In genomic region chr8:44024028-44024427, GRCm38 (mm10) we compare ENCODE assay signal across 24 mouse cellular contexts.
DNase-seq lines count a peak whose midpoint lies in the region; ATAC-seq lines count a peak whose summit lies in the region.
"Had no signal": no experiment of that assay in that cellular context is flagged by ENCODE, and none has a peak within 500 bp of the region (broad histone marks: within the 10 kb centered on the region; RNA-seq: fewer than 3 reads in every experiment).

No protein-coding gene starts in this region.

- H3K27me3 ChIP-seq in heart, embryonic 12.5 days (replicated peaks), result no peaks in the 10 kb centered on the region
- H3K27me3 ChIP-seq: embryonic facial prominence, embryonic 13.5 days; embryonic facial prominence, embryonic 15.5 days; forebrain, embryonic 12.5 days; Patski had no signal

- H3K9me3 ChIP-seq in heart, embryonic 12.5 days (replicated peaks), result no peaks in the 10 kb centered on the region
- H3K9me3 ChIP-seq: embryonic facial prominence, embryonic 13.5 days; embryonic facial prominence, embryonic 15.5 days; forebrain, embryonic 10.5 days; forebrain, embryonic 12.5 days had no signal

- H3K36me3 ChIP-seq in heart, embryonic 12.5 days, result no peaks in the 10 kb centered on the region
- H3K36me3 ChIP-seq: embryonic facial prominence, embryonic 13.5 days; embryonic facial prominence, embryonic 15.5 days; forebrain, embryonic 10.5 days; forebrain, embryonic 12.5 days had no signal

- H3K4me3 ChIP-seq in heart, embryonic 12.5 days, result no peak overlapping the region
- H3K4me3 ChIP-seq: embryonic facial prominence, embryonic 13.5 days; embryonic facial prominence, embryonic 15.5 days; erythroblast, embryonic 14.5 days; forebrain, embryonic 10.5 days; forebrain, embryonic 12.5 days had no signal

- H3K9ac ChIP-seq in heart, embryonic 12.5 days, result no peak overlapping the region
- H3K9ac ChIP-seq: embryonic facial prominence, embryonic 13.5 days; embryonic facial prominence, embryonic 15.5 days; forebrain, embryonic 12.5 days had no signal

- no peak overlapping the region for H3K4me2 ChIP-seq in heart, embryonic 12.5 days
- H3K4me2 ChIP-seq: embryonic facial prominence, embryonic 13.5 days; embryonic facial prominence, embryonic 15.5 days; forebrain, embryonic 12.5 days had no signal

- WGBS in heart, embryonic 12.5 days, result 82% methylated on average over 3 of the region's 3 CpGs

- 0 out of 2 replicates have a peak, but pooled peaks cover 1% of the 10 kb centered on the region for H3K4me1 ChIP-seq in heart, embryonic 12.5 days (replicated peaks)
- H3K4me1 ChIP-seq: embryonic facial prominence, embryonic 13.5 days; embryonic facial prominence, embryonic 15.5 days; forebrain, embryonic 10.5 days; forebrain, embryonic 12.5 days had no signal

- no peak overlapping the region for H3K27ac ChIP-seq in heart, embryonic 12.5 days (ENCODE audit: poor library complexity, severe bottlenecking)
- H3K27ac ChIP-seq: embryonic facial prominence, embryonic 13.5 days; embryonic facial prominence, embryonic 15.5 days; forebrain, embryonic 10.5 days; forebrain, embryonic 12.5 days had no signal

- peak; percentile 18 for DNase-seq in right cerebral cortex, adult 18-20 months
- no peak for DNase-seq in right cerebral cortex, postnatal 14 days
- peak; percentile 69 for DNase-seq in brain, adult 2 months (ENCODE audit: low read depth, low spot score)
- DNase-seq in thymus, postnatal 36 days, result no peak
- DNase-seq: adrenal gland, adult 8-10 months; adrenal gland, postnatal 14 days; adrenal gland, postnatal 36 days; cerebellum, adult 11 months; cerebellum, adult 18-20 months; cerebellum, adult 8-10 months; cerebellum, adult 9-11 months; cerebellum, postnatal 14 days; cerebellum, postnatal 36 days; embryo, embryonic 11 days had no signal

- ATAC-seq in heart, embryonic 12.5 days (ENCODE audit: insufficient number of reproducible peaks, low FRiP score), result no peak
- ATAC-seq: activated CD4-positive, CD25-positive, alpha-beta regulatory T cell, adult 4 months; forebrain, embryonic 14.5 days; forebrain, embryonic 16.5 days; Patski had no signal

Comparison
In these comparisons a context has a peak if more than half of its experiments do, and no peak if none do; other contexts are left out.
1. DNase-seq: peak in right cerebral cortex, adult 18-20 months (single experiment) and brain, adult 2 months (single experiment); none in right cerebral cortex, postnatal 14 days (single experiment) and thymus, postnatal 36 days (0 of 2).